Mouse (Mus musculus) gastrocnemius, adult 2 months (tissue): ENCODE results near the gene Mvp. TPM values are rescaled to one million over a fixed set of nuclear protein-coding genes. Genes with fewer than 3 reads are reported as not detected.

Experiments
- DNase-seq: peaks from one replicate; pipeline ENCODE4 v3.0.0; 2022
- H3K27ac ChIP-seq: fragments of 200-600 bp; 2 replicates; pipeline ENCODE4 v1.8.1; 2022; ENCODE audit warnings: mild to moderate bottlenecking
- H3K4me3 ChIP-seq: fragments of 200-600 bp; 2 replicates; pipeline ENCODE4 v1.8.1; 2022; ENCODE audit warnings: mild to moderate bottlenecking, moderate library complexity
- CTCF ChIP-seq: fragments of 200-600 bp; IDR thresholded peaks from 2 replicates; pipeline ENCODE4 v1.8.1; 2022; ENCODE audit warnings: antibody characterized with exemption, mild to moderate bottlenecking, moderate library complexity
- intact Hi-C: fragments of 180-260 bp; cut with DNase I; formaldehyde crosslinking; loops from one replicate; pipeline ENCODE4 v1.15.1; 2025
- total RNA-seq, 2 experiments: library from RNA; stranded (reverse); gene quantifications; 2 replicates each; pipeline ENCODE4 v1.2.3; 2021

The Mvp gene
- total RNA-seq, 2 experiments from 2014 or later = 26.5 to 30.2 TPM

DNA sequence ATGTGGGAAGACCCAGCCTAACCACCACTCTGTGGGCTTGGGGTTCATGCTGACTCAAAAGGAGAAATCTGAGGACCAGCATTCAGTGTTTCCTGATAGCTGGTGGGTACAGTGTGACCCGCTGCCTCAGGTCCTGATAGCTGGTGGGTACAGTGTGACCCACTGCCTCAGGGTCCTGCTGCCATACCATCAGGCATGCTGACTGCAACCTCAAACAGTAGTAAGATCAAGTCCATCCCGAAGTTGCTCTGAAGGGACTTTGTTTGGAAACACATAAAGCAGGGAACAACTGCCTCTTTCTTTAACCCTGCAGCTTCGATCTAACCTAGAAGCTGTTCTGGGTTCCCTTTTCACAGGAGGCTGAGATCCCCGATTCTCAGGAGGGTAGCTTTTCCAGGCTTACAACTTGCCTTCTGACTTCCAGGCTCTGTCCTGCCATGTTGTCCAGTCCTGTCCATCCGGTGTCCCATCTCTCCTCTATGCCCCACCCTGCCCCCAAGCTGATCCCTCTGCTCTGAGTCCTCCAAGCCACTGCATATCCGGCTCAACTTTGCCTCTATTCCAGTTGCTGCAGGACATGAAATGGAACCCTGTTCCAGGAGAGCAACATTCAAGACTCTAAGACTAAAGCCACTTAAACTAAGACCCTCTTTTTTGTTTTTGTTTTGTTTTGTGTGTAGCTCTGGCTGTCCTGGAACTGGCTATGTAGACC lies 7.0 kb downstream of the Mvp start:
- no peak for TF ChIP-seq CTCF
- no peak overlapping the region for H3K4me3 ChIP-seq
- DNase-seq = no peak
- peak overlapping the region; percentile 85 for H3K27ac ChIP-seq
- intact Hi-C loops = no loop called here

DNA sequence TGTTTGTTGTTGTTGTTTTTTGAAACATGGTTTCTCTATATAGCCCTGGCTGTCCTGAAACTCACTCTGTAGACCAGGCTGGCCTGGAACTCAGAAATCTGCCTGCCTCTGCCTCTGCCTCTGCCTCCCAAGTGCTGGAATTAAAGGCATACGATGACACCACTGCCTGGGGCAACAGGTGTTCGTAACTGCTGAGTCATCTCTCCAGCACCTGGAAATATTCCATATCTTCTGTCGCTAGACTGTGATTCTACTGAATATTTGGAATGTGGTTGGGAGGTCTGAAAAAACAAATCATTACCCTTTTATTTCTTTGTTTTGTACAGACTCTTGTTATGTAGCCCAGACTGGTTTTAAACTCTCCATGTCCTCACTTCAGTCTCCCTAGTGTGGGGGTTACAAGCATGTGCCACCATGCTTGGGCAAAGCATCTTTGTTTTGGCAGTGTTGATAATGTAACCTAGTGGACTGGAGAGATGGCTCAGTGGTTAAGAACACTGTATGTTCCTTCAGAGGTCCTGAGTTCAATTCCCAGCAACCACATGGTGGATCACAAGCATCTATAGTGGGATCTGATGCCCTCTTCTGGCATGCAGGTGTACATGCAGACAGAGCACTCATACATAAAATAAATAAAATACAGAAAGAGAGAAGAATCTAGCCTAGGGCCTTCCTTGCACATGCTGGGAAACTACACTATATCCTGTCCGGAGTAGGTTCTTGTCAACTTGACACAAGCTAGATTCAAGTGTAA lies 10.1 kb downstream of the Mvp start:
- intact Hi-C loops = no loop called here
- no peak for DNase-seq
- H3K27ac ChIP-seq = no peak overlapping the region
- TF ChIP-seq CTCF = peak; percentile 22; the same call in 1 of the 2 replicates
- no peak overlapping the region for H3K4me3 ChIP-seq

DNA sequence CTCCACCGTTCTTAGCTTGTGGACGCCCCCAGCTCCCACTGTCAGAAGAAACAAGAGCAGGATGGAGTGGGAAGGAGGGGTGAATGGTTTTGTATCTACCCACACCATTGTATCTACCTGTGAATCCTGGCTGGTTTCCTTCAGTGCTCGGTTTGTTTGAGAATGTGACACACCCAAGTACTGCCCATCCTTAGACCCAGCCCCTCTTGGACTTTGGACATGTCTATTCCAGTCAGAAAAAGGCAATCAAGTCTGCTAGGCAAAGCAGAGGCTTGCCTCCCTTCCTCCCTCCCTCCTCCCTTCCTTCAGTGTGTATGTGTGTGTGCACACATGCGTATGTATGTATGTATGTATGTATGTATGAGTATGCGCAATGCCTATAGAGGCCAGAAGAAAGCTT lies 10.8 kb downstream of the Mvp start:
- no peak for DNase-seq
- no peak for TF ChIP-seq CTCF
- Histone ChIP-seq H3K27ac (no peak overlapping the region), H3K4me3 (no peak overlapping the region)
- intact Hi-C loops = no loop called here

DNA sequence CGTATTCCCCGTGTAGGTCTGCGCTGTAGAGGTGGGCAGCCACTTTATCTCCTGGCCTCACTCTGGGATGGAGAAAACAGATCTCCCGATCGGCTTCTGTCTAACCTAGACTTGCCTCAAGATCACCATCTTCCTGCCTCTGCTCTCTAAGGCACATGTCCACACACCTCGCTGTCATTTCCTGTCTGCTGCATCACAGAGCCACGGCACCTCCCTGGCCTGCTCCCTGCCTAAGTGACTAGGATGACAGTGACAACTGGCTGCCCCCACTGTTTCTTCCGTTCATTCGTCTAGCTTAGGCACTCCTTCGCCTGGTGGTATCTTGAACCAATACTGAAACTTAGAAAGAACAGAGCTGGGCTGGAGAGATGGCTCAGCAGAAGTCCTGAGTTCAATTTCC lies 14.9 kb downstream of the Mvp start:
- Histone ChIP-seq H3K4me3 (no peak overlapping the region), H3K27ac (no peak overlapping the region)
- intact Hi-C loops = no loop called here
- TF ChIP-seq CTCF = no peak
- no peak for DNase-seq

DNA sequence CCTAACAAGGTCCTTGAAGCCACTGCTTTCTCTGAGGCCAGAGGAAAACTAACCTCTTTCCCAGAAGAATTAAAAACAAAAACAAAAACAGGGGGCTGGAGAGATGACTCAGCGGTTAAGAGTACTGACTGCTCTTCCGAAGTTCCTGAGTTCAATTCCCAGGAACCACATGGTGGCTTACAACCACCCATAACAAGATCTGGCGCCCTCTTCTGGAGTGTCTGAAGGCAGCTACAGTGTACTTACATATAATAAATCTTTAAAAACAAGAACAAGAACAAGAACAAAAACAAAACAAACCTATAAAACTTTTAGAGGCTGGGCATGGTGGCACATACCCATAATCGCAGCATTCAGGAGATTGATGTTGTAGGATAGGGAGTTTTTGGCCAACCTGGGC lies 18.0 kb downstream of the Mvp start:
- intact Hi-C loops = no loop called here
- Histone ChIP-seq H3K27ac (no peak overlapping the region), H3K4me3 (no peak overlapping the region)
- peak; percentile 34; the same call in 1 of the 2 replicates for TF ChIP-seq CTCF
- no peak for DNase-seq

DNA sequence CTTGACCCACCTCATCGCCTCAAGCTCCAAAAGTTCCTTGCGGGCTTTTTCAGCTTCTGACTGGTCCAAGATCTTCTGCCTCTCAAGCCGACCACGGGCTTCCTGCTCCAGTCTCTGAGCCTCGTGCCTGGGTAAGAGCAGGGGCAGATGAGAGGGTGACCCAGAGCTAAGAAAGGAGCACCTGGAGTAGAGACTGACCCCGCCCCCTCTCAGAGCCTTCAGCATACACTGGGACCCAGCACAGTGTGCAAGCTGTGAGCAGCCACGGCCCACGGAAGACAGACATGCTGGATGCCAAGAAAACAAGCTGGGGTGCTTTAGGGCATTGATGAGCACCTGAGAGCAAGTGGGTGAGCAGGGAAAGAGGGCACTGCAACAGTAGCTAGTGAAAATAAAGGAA lies 25.6 kb downstream of the Mvp start:
- TF ChIP-seq CTCF = no peak
- intact Hi-C loops = no loop called here

DNA sequence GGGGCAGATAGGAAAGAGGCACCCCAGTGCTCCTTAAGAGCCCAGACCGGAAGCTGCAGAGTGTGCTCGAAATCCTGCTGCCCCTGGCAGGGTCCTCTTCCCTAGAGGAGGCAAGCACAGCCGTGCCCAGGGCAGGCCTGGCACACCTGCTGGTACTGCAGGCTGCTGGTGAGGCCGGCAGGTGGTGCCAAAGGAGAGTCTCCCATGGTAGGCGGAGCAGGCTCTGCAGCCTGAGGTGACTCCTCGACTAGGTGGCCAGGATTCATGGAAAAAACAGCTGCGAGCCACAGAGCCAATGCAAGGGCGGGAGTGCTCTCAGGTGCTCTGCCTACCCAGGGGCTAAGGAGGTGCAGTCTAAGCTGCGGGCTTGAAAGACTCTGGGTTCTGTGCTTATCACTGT lies 28.1 kb downstream of the Mvp start:
- intact Hi-C loops = loop anchor here (1.0 kb wide), 1 partner anchor 118 kb away; no protein-coding TSS in a partner anchor
- peak; percentile 74 for TF ChIP-seq CTCF
- DNase-seq = peak; percentile 89
- Histone ChIP-seq H3K27ac (no peak overlapping the region), H3K4me3 (no peak overlapping the region)

More for the DNA sequence above, 25.6 kb downstream of the Mvp start:
- Histone ChIP-seq H3K27ac (no peak overlapping the region), H3K4me3 (no peak overlapping the region)
- no peak for DNase-seq

DNA sequence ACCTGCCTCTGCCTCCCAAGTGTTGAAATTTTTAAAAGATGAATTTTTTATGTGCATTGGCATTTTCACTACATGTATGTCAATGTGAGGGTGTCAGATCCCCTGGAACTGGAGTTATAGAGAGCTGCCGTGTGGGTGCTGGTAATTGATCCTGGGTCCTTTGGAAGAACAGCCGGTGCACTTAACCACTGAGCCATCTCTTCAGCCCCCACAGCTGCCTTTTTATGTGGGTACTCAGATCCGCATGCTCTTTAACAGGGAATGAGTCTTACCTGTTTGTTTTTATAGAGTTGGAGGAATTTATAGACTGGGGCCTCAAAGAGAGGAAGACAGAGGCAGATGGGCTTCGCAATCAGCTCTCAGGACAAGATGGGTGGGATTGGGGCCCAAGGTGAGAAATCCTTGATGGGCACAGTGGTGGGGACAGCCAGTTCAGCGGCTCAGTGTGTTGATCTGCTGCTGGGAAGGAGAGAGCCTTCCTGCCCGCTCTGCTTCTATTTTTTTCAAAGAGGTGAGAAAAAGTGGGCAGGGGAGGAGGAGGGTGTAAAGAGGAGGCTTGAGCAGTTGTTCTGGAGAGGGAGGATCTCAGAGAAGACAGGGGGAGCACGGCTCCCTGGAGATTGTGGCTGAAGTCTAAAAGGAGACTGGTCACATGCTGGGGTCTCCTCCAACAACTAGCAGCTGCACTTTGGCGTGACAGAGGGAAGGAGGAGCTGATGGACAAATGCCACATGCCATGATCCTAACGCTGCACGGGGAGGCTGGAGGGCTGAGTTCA lies 29.6 kb downstream of the Mvp start:
- peak; percentile 52 for DNase-seq
- intact Hi-C loops = no loop called here
- Histone ChIP-seq H3K27ac (peak overlapping the region; percentile 62), H3K4me3 (no peak overlapping the region)
- no peak for TF ChIP-seq CTCF

DNA sequence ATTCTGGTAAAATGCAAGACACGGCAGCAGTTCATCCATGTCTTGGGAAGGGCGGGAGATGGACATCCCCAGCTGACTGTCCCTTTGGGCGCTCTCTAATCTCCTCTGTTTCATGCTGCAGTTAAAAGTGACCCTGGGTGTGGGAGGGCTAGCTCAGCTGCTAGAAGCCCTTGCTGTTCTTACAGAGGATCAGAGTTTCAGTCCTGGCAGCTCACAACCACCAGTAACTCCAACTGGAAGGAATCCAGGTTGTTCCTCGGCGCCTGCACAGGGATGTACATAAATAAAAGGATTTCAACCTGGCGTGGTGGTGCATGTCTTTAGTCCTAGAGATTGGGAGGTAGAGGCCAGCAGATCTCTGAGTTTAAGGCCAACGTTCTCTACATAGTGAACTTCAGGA lies 31.3 kb downstream of the Mvp start:
- Histone ChIP-seq H3K4me3 (no peak overlapping the region), H3K27ac (peak overlapping the region; percentile 63; the same call in 1 of the 2 replicates)
- TF ChIP-seq CTCF = no peak
- no peak for DNase-seq
- intact Hi-C loops = no loop called here

DNA sequence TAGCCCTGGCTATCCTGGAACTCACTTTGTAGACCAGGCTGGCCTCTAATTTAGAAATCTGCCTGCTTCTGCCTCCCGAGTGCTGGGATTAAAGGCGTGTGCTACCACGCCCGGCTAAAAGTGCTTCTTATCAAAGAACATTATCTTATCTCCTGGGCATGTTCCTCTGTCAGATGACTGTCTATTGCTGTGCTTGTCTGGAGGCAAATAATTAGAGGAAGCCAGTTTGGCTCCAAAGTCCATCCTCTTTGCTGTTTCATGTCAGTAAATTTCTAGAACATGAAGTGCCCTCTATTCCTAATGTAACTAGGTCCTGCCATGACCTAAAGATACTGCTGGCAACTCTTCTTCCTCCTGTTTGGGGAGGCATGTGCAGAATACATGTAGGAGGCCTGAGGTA lies 32.4 kb downstream of the Mvp start:
- intact Hi-C loops = no loop called here
- no peak for DNase-seq
- no peak overlapping the region for H3K4me3 ChIP-seq
- peak overlapping the region; percentile 63 for H3K27ac ChIP-seq
- TF ChIP-seq CTCF = no peak

DNA sequence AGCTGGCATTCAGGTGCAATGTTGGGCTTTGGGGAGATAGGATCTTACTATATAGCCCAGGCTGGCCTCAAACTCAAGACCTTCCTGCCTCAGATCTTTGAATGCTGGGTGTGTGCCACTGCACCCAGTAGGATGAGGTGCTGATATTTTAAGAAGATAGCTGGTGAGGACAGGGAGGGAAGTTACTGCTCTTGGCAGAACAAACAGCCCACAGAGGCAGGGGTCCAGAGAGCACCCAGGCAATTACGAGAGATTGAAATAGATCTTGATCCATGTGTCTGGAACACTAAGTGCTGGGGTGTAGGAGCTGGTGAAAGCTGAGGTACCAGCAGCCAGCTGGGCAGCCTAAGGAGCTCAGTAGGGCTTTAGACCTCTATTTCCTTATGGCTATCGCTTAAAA lies 32.8 kb downstream of the Mvp start:
- no peak overlapping the region for H3K4me3 ChIP-seq
- no peak for TF ChIP-seq CTCF
- peak; percentile 69 for DNase-seq
- intact Hi-C loops = no loop called here
- H3K27ac ChIP-seq = peak overlapping the region; percentile 63

DNA sequence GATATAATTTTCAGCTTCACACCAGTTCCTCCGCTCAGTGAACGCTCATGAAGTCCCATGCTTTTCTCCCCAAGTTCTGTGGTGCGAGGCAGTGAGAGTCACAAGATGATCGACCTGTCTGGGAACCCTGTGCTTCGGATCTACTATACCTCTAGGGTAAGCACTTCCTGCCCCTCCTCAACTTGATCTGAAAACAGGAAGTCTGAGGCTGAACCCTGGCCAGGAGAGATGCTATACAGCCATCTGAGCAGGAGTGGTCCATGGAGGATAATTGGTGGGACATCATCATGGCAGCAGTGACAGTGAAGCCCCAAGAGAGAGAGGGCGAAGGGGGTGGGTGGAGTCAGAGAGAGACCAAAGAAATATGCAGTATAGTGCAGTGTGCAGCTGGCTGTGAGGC lies 35.6 kb downstream of the Mvp start:
- Histone ChIP-seq H3K4me3 (no peak overlapping the region), H3K27ac (no peak overlapping the region)
- DNase-seq = no peak
- no peak for TF ChIP-seq CTCF
- intact Hi-C loops = no loop called here

DNA sequence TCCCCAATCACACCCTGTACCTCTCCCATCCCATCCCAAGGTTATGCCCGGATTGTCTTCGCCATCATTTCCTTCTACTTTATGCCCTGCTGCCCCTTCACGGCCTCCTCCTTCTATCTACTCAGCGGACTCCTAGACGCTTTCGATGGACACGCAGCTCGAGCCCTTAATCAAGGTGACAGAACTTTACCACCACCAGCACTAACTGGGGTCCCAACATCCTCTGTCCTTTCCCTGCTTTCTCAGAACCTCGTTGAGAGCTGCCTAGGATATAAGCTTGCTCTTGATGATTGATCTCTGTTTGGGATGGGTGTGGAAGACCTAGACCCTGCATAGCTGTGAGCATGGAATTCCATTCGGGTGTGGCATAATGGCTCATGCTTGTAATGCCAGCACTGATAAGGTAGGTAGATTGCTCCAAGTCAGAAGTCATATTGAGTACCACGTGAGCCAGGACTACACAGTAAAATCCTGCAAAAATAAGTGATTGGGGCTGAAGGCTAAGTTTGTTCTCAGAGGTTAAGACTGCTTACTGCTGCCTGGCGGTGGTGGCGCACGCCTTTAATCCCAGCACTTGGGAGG lies 37.5 kb downstream of the Mvp start:
- intact Hi-C loops = loop anchor here (2.0 kb wide), 1 partner anchor 40 kb away; the partner anchor contains the start of genes Pagr1a and Pagr1b
- TF ChIP-seq CTCF = no peak
- peak overlapping the region; percentile 100 for H3K27ac ChIP-seq
- peak overlapping the region; percentile 86 for H3K4me3 ChIP-seq
- peak; percentile 9 for DNase-seq
